Mouse (Mus musculus): ENCODE measurements around the gene Mr1.

- TF ChIP-seq CTCF (IDR thresholded peaks at IDR 0.05; ENCODE audit: low read depth) (no peak), EP300 (IDR thresholded peaks at IDR 0.05; ENCODE audit: low read depth) (no peak)
These were observed 59.7 kb downstream of the Mr1 start for GRCm38 (mm10) chr1:155086893-155087292.
